Mouse (Mus musculus) NIH3T3 (cell line): ENCODE data around the gene Sgk1.

ENCODE experiments used
- DNase-seq: peaks from one replicate; pipeline ENCODE4 v3.0.0-alpha.2; 2012; ENCODE audit warnings: low read depth

Gene Sgk1

GRCm38 (mm10) chr10:21973676-21974075 is 91.7 kb downstream of the Sgk1 start:
- DNase-seq: peak; percentile 68

- DNase-seq: peak; percentile 48
These were observed 92.8 kb downstream of the Sgk1 start for GRCm38 (mm10) chr10:21974801-21975200.

- DNase-seq: no peak
These were observed 93.4 kb downstream of the Sgk1 start for GRCm38 (mm10) chr10:21975384-21975783.

GRCm38 (mm10) chr10:21976253-21976652 is 94.3 kb downstream of the Sgk1 start:
- no peak for DNase-seq

- no peak for DNase-seq
These were observed 96.4 kb downstream of the Sgk1 start for GRCm38 (mm10) chr10:21978421-21978820.

GRCm38 (mm10) chr10:21979286-21979965 is 97.4 kb downstream of the Sgk1 start:
- DNase-seq: peak; percentile 68

- no peak for DNase-seq
These were observed 98.9 kb downstream of the Sgk1 start for GRCm38 (mm10) chr10:21980780-21981435.

- DNase-seq: no peak
These were observed 100.3 kb downstream of the Sgk1 start for GRCm38 (mm10) chr10:21982303-21982702.

GRCm38 (mm10) chr10:21988489-21988888 is 106.5 kb downstream of the Sgk1 start:
- DNase-seq: no peak

GRCm38 (mm10) chr10:21991351-21991840 is 109.4 kb downstream of the Sgk1 start:
- peak; percentile 95 for DNase-seq

- DNase-seq: peak; percentile 74
These were observed 110.2 kb downstream of the Sgk1 start for GRCm38 (mm10) chr10:21991986-21992833.

GRCm38 (mm10) chr10:21992834-21993514 is 111.0 kb downstream of the Sgk1 start:
- peak; percentile 97 for DNase-seq

GRCm38 (mm10) chr10:21993515-21994373 is 111.8 kb downstream of the Sgk1 start:
- peak; percentile 75 for DNase-seq

- peak; percentile 99 for DNase-seq
These were observed 112.5 kb downstream of the Sgk1 start for GRCm38 (mm10) chr10:21994431-21994914.

- peak; percentile 92 for DNase-seq
These were observed 113.2 kb downstream of the Sgk1 start for GRCm38 (mm10) chr10:21995221-21995620.

- DNase-seq: peak; percentile 95
These were observed 113.8 kb downstream of the Sgk1 start for GRCm38 (mm10) chr10:21995661-21996308.

GRCm38 (mm10) chr10:21996660-21997447 is 114.9 kb downstream of the Sgk1 start:
- peak; percentile 62 for DNase-seq

GRCm38 (mm10) chr10:21997550-21998204 is 115.7 kb downstream of the Sgk1 start:
- peak; percentile 79 for DNase-seq
